Mouse (Mus musculus): ENCODE results near the gene Zfp688.
A peak's percentile ranks its signal among the peaks of the same experiment; 100 is the strongest.
"Not testable (repeated sequence)": the region's sequence is repeated elsewhere in the genome, so short reads cannot be mapped to it uniquely, and the experiment has no call there.

Zfp688 gene

GRCm38 (mm10) chr7:127421388-127422191, at the start of gene Zfp688:
TSS of gene Zfp688 (minus strand) at chr7:127422068.
- DNase-seq, result peak; percentile 93 to 98

- peak; percentile 38 to 58 for DNase-seq
Measured at GRCm38 (mm10) chr7:127471646-127472010, 49.8 kb upstream of the Zfp688 start.

GRCm38 (mm10) chr7:127470743-127471645, 49.1 kb upstream of the Zfp688 start:
- DNase-seq, result peak; percentile 75 to 79

GRCm38 (mm10) chr7:127470011-127470715, 48.3 kb upstream of the Zfp688 start:
- DNase-seq, result peak in 1 of 2 experiments; percentile 21

- no peak for DNase-seq
Measured at GRCm38 (mm10) chr7:127466606-127467005, 44.7 kb upstream of the Zfp688 start.

- DNase-seq, result not testable (repeated sequence)
Measured at GRCm38 (mm10) chr7:127465670-127466069, 43.8 kb upstream of the Zfp688 start.

GRCm38 (mm10) chr7:127465191-127465590, 43.3 kb upstream of the Zfp688 start:
- DNase-seq, result no peak

- not testable (repeated sequence) for DNase-seq
Measured at GRCm38 (mm10) chr7:127459311-127459710, 37.4 kb upstream of the Zfp688 start, which contains the start of gene Prr14. TSS of gene Prr14 (plus strand) at chr7:127459611.

GRCm38 (mm10) chr7:127458371-127459122, 36.7 kb upstream of the Zfp688 start:
- not testable (repeated sequence) for DNase-seq

- no peak for DNase-seq
Measured at GRCm38 (mm10) chr7:127454905-127455304, 33.0 kb upstream of the Zfp688 start.

- no peak for DNase-seq
Measured at GRCm38 (mm10) chr7:127453056-127453455, 31.2 kb upstream of the Zfp688 start.

- DNase-seq, result no peak
Measured at GRCm38 (mm10) chr7:127449966-127450365, 28.1 kb upstream of the Zfp688 start.

GRCm38 (mm10) chr7:127448521-127449300, 26.8 kb upstream of the Zfp688 start, which contains the start of gene Zfp689:
TSS of gene Zfp689 (minus strand) at chr7:127449158.
- DNase-seq, result peak; percentile 79 to 87

- no peak for DNase-seq
Measured at GRCm38 (mm10) chr7:127443976-127444375, 22.1 kb upstream of the Zfp688 start.

- DNase-seq, result peak in 1 of 2 experiments; percentile 27
Measured at GRCm38 (mm10) chr7:127437724-127438123, 15.9 kb upstream of the Zfp688 start.

GRCm38 (mm10) chr7:127435206-127435605, 13.3 kb upstream of the Zfp688 start:
- DNase-seq, result no peak

- DNase-seq, result no peak
Measured at GRCm38 (mm10) chr7:127426354-127426753, 4.5 kb upstream of the Zfp688 start.

GRCm38 (mm10) chr7:127425911-127426310, 4.0 kb upstream of the Zfp688 start:
- no peak for DNase-seq

- DNase-seq, result no peak
Measured at GRCm38 (mm10) chr7:127425291-127425690, 3.4 kb upstream of the Zfp688 start.

- no peak for DNase-seq
Measured at GRCm38 (mm10) chr7:127422247-127422646, 379 bp upstream of the Zfp688 start.

- DNase-seq, result no peak
Measured at GRCm38 (mm10) chr7:127411418-127411817, 10.4 kb downstream of the Zfp688 start.
